Mouse (Mus musculus): ENCODE measurements around the gene Usp48. TPM values are rescaled to one million over a fixed set of nuclear protein-coding genes. Genes with fewer than 3 reads are reported as not detected.

Gene Usp48
- total and polyA plus RNA-seq, 3 experiments: 28.5 to 77.8 (median 36.6) TPM

- TF ChIP-seq TCF12 (IDR thresholded peaks at IDR 0.05; ENCODE audit: low read depth, low read length) (no peak), RCOR1 (conservative IDR thresholded peaks at IDR 0.05; ENCODE audit: low read depth, low read length) (no peak), HCFC1 (IDR thresholded peaks at IDR 0.05; ENCODE audit: low read depth, low read length) (no peak), JUN (IDR thresholded peaks at IDR 0.05; ENCODE audit: insufficient read depth, low read depth, low read length) (no peak), CTCF (conservative IDR thresholded peaks at IDR 0.05 in 1 of 2, IDR thresholded peaks at IDR 0.05 in 1 of 2; ENCODE audit: low read depth in 2 of 2, low read length in 2 of 2) (no peak), CHD2 (IDR thresholded peaks at IDR 0.05; ENCODE audit: low read length) (no peak), ETS1 (conservative IDR thresholded peaks at IDR 0.05; ENCODE audit: low read depth, low read length) (no peak), POLR2AphosphoS2 (IDR thresholded peaks at IDR 0.05; ENCODE audit: low read depth, low read length) (no peak), PAX5 (IDR thresholded peaks at IDR 0.05; ENCODE audit: low read length) (no peak), MAZ (IDR thresholded peaks at IDR 0.05; ENCODE audit: low read depth, low read length) (no peak), BHLHE40 (IDR thresholded peaks at IDR 0.05; ENCODE audit: low read depth, low read length) (no peak)
- in situ Hi-C loops (cut with MboI; ENCODE audit: low pct_ligation_motif_present, low pct_unique_long_range_greater_than_20kb, low sequenced_read_pairs): no loop called here
- Histone ChIP-seq H3K27ac (ENCODE audit: insufficient read depth, low read depth) (no peak overlapping the region), H3K4me2 (ENCODE audit: insufficient read depth, low read depth, poor library complexity, severe bottlenecking) (no peak overlapping the region), H3K79me2 (replicated peaks; ENCODE audit: control insufficient read depth, extremely low read depth, insufficient read depth, poor library complexity, severe bottlenecking) (no peaks in the 10 kb centered on the region), H3K27me3 (replicated peaks) (peaks cover 92% of the 10 kb centered on the region), H3K9me3 (replicated peaks; ENCODE audit: low read length) (no peaks in the 10 kb centered on the region), H3K4me1 (ENCODE audit: control insufficient read depth in 1 of 2, insufficient read depth in 2 of 2) (peaks cover 0 to 6% of the 10 kb centered on the region in 2 experiments; a peak in 2 of 4 replicates), H3K4me3 (replicated peaks in 1 of 3; ENCODE audit: low read depth in 2 of 3, low read length in 2 of 3, poor library complexity in 1 of 3) (no peak overlapping the region), H3K9ac (ENCODE audit: insufficient read depth, low read depth) (no peak overlapping the region), H3K36me3 (replicated peaks in 1 of 2; ENCODE audit: control insufficient read depth in 1 of 2, insufficient read depth in 1 of 2, low read length in 1 of 2) (no peaks in the 10 kb centered on the region)
- DNase-seq (ENCODE audit: extremely low read depth): no peak
- dilution Hi-C loops (cut with MboI; ENCODE audit: extremely low pct_ligation_motif_present, extremely low pct_unique_long_range_greater_than_20kb, low sequenced_read_pairs): no loop called here
Observed at GRCm38 (mm10) chr4:137676700-137677484, 83.3 kb downstream of the Usp48 start.

DNA sequence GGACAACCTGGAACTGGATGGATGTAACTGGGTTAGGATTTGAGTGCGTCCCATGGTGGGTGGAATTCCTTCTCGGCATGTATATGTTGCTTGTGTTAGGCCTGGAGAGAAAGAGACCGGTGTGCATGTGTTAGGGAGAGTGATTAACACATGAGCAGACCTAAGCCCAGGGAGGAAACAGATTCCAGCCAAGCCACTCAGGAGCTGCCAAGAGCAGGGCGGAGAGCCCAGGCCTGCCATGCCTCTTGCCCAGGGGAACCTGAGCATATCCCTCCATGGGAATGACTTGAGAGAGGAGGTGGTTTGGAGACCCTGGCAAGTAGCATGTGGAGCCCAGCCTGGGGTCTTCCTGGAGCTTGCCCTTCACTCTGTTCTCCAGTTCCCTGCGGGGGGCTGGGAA is 84.4 kb downstream of the Usp48 start:
- DNase-seq (ENCODE audit: extremely low read depth): no peak
- H3K36me3 ChIP-seq (replicated peaks in 1 of 2; ENCODE audit: control insufficient read depth in 1 of 2, insufficient read depth in 1 of 2, low read length in 1 of 2): no peaks in the 10 kb centered on the region
- H3K4me1 ChIP-seq (ENCODE audit: control insufficient read depth in 1 of 2, insufficient read depth in 2 of 2): peaks cover 0 to 6% of the 10 kb centered on the region in 2 experiments; a peak in 2 of 4 replicates
- no peak overlapping the region for H3K9ac ChIP-seq (ENCODE audit: insufficient read depth, low read depth)
- peaks cover 88% of the 10 kb centered on the region for H3K27me3 ChIP-seq (replicated peaks)
- H3K4me3 ChIP-seq (replicated peaks in 1 of 3; ENCODE audit: low read depth in 2 of 3, low read length in 2 of 3, poor library complexity in 1 of 3): no peak overlapping the region
- in situ Hi-C loops (cut with MboI; ENCODE audit: low pct_ligation_motif_present, low pct_unique_long_range_greater_than_20kb, low sequenced_read_pairs): no loop called here
- no peaks in the 10 kb centered on the region for H3K9me3 ChIP-seq (replicated peaks; ENCODE audit: low read length)
- TF ChIP-seq JUN (IDR thresholded peaks at IDR 0.05; ENCODE audit: insufficient read depth, low read depth, low read length) (no peak), GABPA (IDR thresholded peaks at IDR 0.05; ENCODE audit: insufficient replicate concordance, low read depth, low read length) (no peak), UBTF (IDR thresholded peaks at IDR 0.05; ENCODE audit: low read depth, low read length) (no peak), IRF4 (IDR thresholded peaks at IDR 0.05; ENCODE audit: low read depth, low read length) (no peak), ETS1 (conservative IDR thresholded peaks at IDR 0.05; ENCODE audit: low read depth, low read length) (no peak), MAX (IDR thresholded peaks at IDR 0.05; ENCODE audit: low read length) (no peak), ZNF384 (IDR thresholded peaks at IDR 0.05; ENCODE audit: low read depth, low read length) (no peak), JUND (conservative IDR thresholded peaks at IDR 0.05; ENCODE audit: low read depth, low read length) (no peak), MEF2A (IDR thresholded peaks at IDR 0.05; ENCODE audit: borderline replicate concordance, low read depth, low read length) (no peak), TCF12 (IDR thresholded peaks at IDR 0.05; ENCODE audit: low read depth, low read length) (no peak), CHD1 (IDR thresholded peaks at IDR 0.05; ENCODE audit: low read depth, low read length) (no peak), MAZ (IDR thresholded peaks at IDR 0.05; ENCODE audit: low read depth, low read length) (no peak), ELF1 (IDR thresholded peaks at IDR 0.05; ENCODE audit: low read depth, low read length) (no peak)
- no peak overlapping the region for H3K27ac ChIP-seq (ENCODE audit: insufficient read depth, low read depth)
- dilution Hi-C loops (cut with MboI; ENCODE audit: extremely low pct_ligation_motif_present, extremely low pct_unique_long_range_greater_than_20kb, low sequenced_read_pairs): no loop called here
- H3K4me2 ChIP-seq (ENCODE audit: insufficient read depth, low read depth, poor library complexity, severe bottlenecking): no peak overlapping the region
- H3K79me2 ChIP-seq (replicated peaks; ENCODE audit: control insufficient read depth, extremely low read depth, insufficient read depth, poor library complexity, severe bottlenecking): no peaks in the 10 kb centered on the region
